Mouse (Mus musculus) heart, postnatal 0 days (tissue): ENCODE results near the gene Armh3.

ENCODE experiments used
- CTCF ChIP-seq: IDR thresholded peaks from 2 replicates; pipeline ENCODE4 v1.5.1; 2016; ENCODE audit warnings: antibody characterized with exemption, control low read depth, low read depth
- EP300 ChIP-seq: IDR thresholded peaks from 2 replicates; pipeline ENCODE4 v1.6.1; 2016; ENCODE audit warnings: antibody characterized with exemption, low read depth

DNA sequence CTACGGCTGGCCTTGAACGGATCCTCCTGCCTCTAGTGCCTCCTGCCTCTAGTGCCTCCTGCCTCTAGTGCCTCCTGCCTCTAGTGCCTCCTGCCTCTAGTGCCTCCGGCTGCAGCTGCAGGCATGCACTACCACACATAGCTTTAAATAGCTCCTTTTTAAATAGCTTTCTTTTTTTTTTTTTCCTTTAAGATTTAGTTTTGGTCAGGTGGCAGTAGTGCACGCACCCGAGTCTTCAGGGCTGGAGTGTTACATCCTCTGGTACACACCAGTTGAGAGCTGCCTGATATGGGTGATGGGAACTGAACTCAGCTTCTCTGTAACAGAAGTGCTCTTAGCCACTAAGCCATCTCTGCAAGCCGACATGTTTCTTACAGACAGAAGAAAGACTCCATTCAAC lies 49.1 kb downstream of the Armh3 start:
- TF ChIP-seq EP300: no peak
- peak; percentile 5; the same call in 1 of the 2 replicates for TF ChIP-seq CTCF
